Mouse (Mus musculus): ENCODE data around the gene Parn.

- no peak for TF ChIP-seq POLR2A (IDR thresholded peaks at IDR 0.05; ENCODE audit: control insufficient read depth in 1 of 2, insufficient read depth in 1 of 2, low read depth in 1 of 2, low read length in 2 of 2, poor library complexity in 1 of 2)
- TF ChIP-seq EP300 (IDR thresholded peaks at IDR 0.05; ENCODE audit: low read depth in 1 of 2, low read length in 2 of 2): peak; percentile 49 to 58; a peak in 3 of 4 replicates
- TF ChIP-seq CTCF (IDR thresholded peaks at IDR 0.05 in 2 of 3, conservative IDR thresholded peaks at IDR 0.05 in 1 of 3; ENCODE audit: control insufficient read depth in 1 of 3, insufficient read depth in 1 of 3, low read depth in 2 of 3, low read length in 3 of 3, poor library complexity in 1 of 3, severe bottlenecking in 1 of 3): no peak
- TF ChIP-seq MAZ (IDR thresholded peaks at IDR 0.05; ENCODE audit: low read depth, low read length): no peak
- no peak for TF ChIP-seq MAFK (IDR thresholded peaks at IDR 0.05; ENCODE audit: borderline replicate concordance, low read depth, low read length)
- no peak for TF ChIP-seq E2F4 (IDR thresholded peaks at IDR 0.05; ENCODE audit: borderline replicate concordance, low read depth, low read length)
- TF ChIP-seq GABPA (IDR thresholded peaks at IDR 0.05; ENCODE audit: low read depth, low read length): no peak
These were observed 56.6 kb downstream of the Parn start for GRCm38 (mm10) chr16:13611399-13611798.

Measured in MEL (cell line).